Mouse (Mus musculus): ENCODE data around the gene Ghrhr.

The Ghrhr gene

GRCm38 (mm10) chr6:55376076-55376475 lies at the start of gene Ghrhr:
Gene Ghrhr, plus strand, starts transcription at chr6:55376295.
- DNase-seq (ENCODE audit: low spot score in 2 of 2), result no peak

- DNase-seq (ENCODE audit: low spot score in 2 of 2), result no peak
Observed at GRCm38 (mm10) chr6:55326299-55326698, 49.8 kb upstream of the Ghrhr start.

GRCm38 (mm10) chr6:55327326-55327725 lies 48.8 kb upstream of the Ghrhr start:
- no peak for DNase-seq (ENCODE audit: low spot score in 2 of 2)

GRCm38 (mm10) chr6:55328179-55328578 lies 47.9 kb upstream of the Ghrhr start:
- no peak for DNase-seq (ENCODE audit: low spot score in 2 of 2)

- DNase-seq (ENCODE audit: low spot score in 2 of 2), result no peak
Observed at GRCm38 (mm10) chr6:55331315-55331714, 44.8 kb upstream of the Ghrhr start.

GRCm38 (mm10) chr6:55332100-55332772 lies 43.9 kb upstream of the Ghrhr start:
- no peak for DNase-seq (ENCODE audit: low spot score in 2 of 2)

- no peak for DNase-seq (ENCODE audit: low spot score in 2 of 2)
Observed at GRCm38 (mm10) chr6:55332773-55333109, 43.4 kb upstream of the Ghrhr start.

GRCm38 (mm10) chr6:55335989-55336514 lies 40.0 kb upstream of the Ghrhr start, which contains the start of gene Aqp1:
Gene Aqp1, plus strand, starts transcription at chr6:55336432.
- DNase-seq (ENCODE audit: low spot score in 2 of 2), result peak in 1 of 2 experiments; percentile 24

GRCm38 (mm10) chr6:55337242-55337641 lies 38.9 kb upstream of the Ghrhr start:
- no peak for DNase-seq (ENCODE audit: low spot score in 2 of 2)

- no peak for DNase-seq (ENCODE audit: low spot score in 2 of 2)
Observed at GRCm38 (mm10) chr6:55338077-55338476, 38.0 kb upstream of the Ghrhr start.

GRCm38 (mm10) chr6:55338934-55339825 lies 36.9 kb upstream of the Ghrhr start:
- no peak for DNase-seq (ENCODE audit: low spot score in 2 of 2)

- DNase-seq (ENCODE audit: low spot score in 2 of 2), result no peak
Observed at GRCm38 (mm10) chr6:55341688-55342087, 34.4 kb upstream of the Ghrhr start.

GRCm38 (mm10) chr6:55342328-55342727 lies 33.8 kb upstream of the Ghrhr start:
- no peak for DNase-seq (ENCODE audit: low spot score in 2 of 2)

GRCm38 (mm10) chr6:55343446-55343845 lies 32.6 kb upstream of the Ghrhr start:
- no peak for DNase-seq (ENCODE audit: low spot score in 2 of 2)

- no peak for DNase-seq (ENCODE audit: low spot score in 2 of 2)
Observed at GRCm38 (mm10) chr6:55344291-55345016, 31.6 kb upstream of the Ghrhr start.

- DNase-seq (ENCODE audit: low spot score in 2 of 2), result no peak
Observed at GRCm38 (mm10) chr6:55345264-55345663, 30.8 kb upstream of the Ghrhr start.

GRCm38 (mm10) chr6:55346491-55346890 lies 29.6 kb upstream of the Ghrhr start:
- no peak for DNase-seq (ENCODE audit: low spot score in 2 of 2)

GRCm38 (mm10) chr6:55347711-55348571 lies 28.2 kb upstream of the Ghrhr start:
- DNase-seq (ENCODE audit: low spot score in 2 of 2), result no peak

- DNase-seq (ENCODE audit: low spot score in 2 of 2), result no peak
Observed at GRCm38 (mm10) chr6:55349231-55349630, 26.9 kb upstream of the Ghrhr start.

GRCm38 (mm10) chr6:55350383-55350952 lies 25.6 kb upstream of the Ghrhr start:
- no peak for DNase-seq (ENCODE audit: low spot score in 2 of 2)

- DNase-seq (ENCODE audit: low spot score in 2 of 2), result no peak
Observed at GRCm38 (mm10) chr6:55351712-55352111, 24.4 kb upstream of the Ghrhr start.

Data from urinary bladder, adult 18-20 months (tissue).